Mouse (Mus musculus): ENCODE data around the gene Laptm4a.

DNA sequence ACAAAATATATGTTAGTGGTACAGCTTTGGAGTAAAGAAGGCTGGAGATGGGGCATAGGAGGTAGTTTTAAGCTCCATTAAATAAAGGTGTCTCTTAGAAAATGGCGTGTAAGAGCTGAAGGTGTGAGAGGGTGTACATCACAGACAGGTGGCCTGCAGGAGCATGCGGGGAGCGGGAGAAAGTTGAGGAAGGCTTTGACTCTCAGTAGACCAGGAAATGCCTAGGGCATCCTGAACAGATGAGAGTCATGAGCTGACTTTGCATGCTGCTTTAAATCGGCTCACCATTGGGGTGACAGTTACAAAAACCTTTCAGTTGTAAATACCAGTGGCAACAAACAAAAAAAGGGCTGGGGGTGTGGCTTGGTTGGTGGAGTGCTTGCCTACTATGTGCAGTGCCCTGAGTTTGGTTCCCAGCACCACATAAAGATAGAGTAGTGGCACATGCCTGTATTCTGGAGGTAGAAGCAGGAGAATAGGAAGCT, 19.7 kb downstream of the Laptm4a start:
- TF ChIP-seq GATA1 (IDR thresholded peaks at IDR 0.05; ENCODE audit: low read length), result no peak
- TF ChIP-seq TAL1 (IDR thresholded peaks at IDR 0.05; ENCODE audit: low read length), result no peak
